Mouse (Mus musculus) adrenal gland, postnatal 25 days (tissue): ENCODE measurements around the gene Mfn2. TPM values are rescaled to one million over a fixed set of nuclear protein-coding genes. Genes with fewer than 3 reads are reported as not detected.

ENCODE experiments used
- DNase-seq: peaks from one replicate; pipeline ENCODE4 v3.0.0; 2021; ENCODE audit warnings: mixed read lengths
- total RNA-seq: library from RNA; stranded (reverse); gene quantifications from 2 replicates; pipeline ENCODE4 v1.2.3, GENCODE M21; 2021

The Mfn2 gene
- total RNA-seq, 1 experiment from 2014 or later = 217 TPM

GRCm38 (mm10) chr4:147918459-147919121 lies 14.1 kb upstream of the Mfn2 start:
- DNase-seq = peak; percentile 32

- DNase-seq = no peak
Observed at GRCm38 (mm10) chr4:147909486-147909885, 5.0 kb upstream of the Mfn2 start.

GRCm38 (mm10) chr4:147906230-147906629 lies 1.7 kb upstream of the Mfn2 start:
- peak; percentile 25 for DNase-seq

- DNase-seq = no peak
Observed at GRCm38 (mm10) chr4:147905090-147905659, 671 bp upstream of the Mfn2 start.

GRCm38 (mm10) chr4:147903601-147904000 lies 903 bp downstream of the Mfn2 start:
- peak; percentile 37 for DNase-seq

GRCm38 (mm10) chr4:147902906-147903500 lies 1.5 kb downstream of the Mfn2 start:
- DNase-seq = no peak

- no peak for DNase-seq
Observed at GRCm38 (mm10) chr4:147900452-147900851, 4.1 kb downstream of the Mfn2 start.

- DNase-seq = no peak
Observed at GRCm38 (mm10) chr4:147897348-147897747, 7.2 kb downstream of the Mfn2 start.

- DNase-seq = no peak
Observed at GRCm38 (mm10) chr4:147896411-147896810, 8.1 kb downstream of the Mfn2 start.

- no peak for DNase-seq
Observed at GRCm38 (mm10) chr4:147895815-147896330, 8.6 kb downstream of the Mfn2 start.

- DNase-seq = no peak
Observed at GRCm38 (mm10) chr4:147890341-147890740, 14.2 kb downstream of the Mfn2 start.

- DNase-seq = no peak
Observed at GRCm38 (mm10) chr4:147888237-147888636, 16.3 kb downstream of the Mfn2 start.

- DNase-seq = no peak
Observed at GRCm38 (mm10) chr4:147887277-147887676, 17.2 kb downstream of the Mfn2 start.

GRCm38 (mm10) chr4:147886158-147886557 lies 18.3 kb downstream of the Mfn2 start:
- no peak for DNase-seq

- DNase-seq = peak; percentile 37
Observed at GRCm38 (mm10) chr4:147884138-147884537, 20.4 kb downstream of the Mfn2 start.

- no peak for DNase-seq
Observed at GRCm38 (mm10) chr4:147883041-147883440, 21.5 kb downstream of the Mfn2 start.

- DNase-seq = no peak
Observed at GRCm38 (mm10) chr4:147881792-147882191, 22.7 kb downstream of the Mfn2 start.

GRCm38 (mm10) chr4:147879865-147880264 lies 24.6 kb downstream of the Mfn2 start:
- no peak for DNase-seq

GRCm38 (mm10) chr4:147879456-147879855 lies 25.0 kb downstream of the Mfn2 start:
- no peak for DNase-seq

GRCm38 (mm10) chr4:147878537-147878936 lies 26.0 kb downstream of the Mfn2 start:
- no peak for DNase-seq

- no peak for DNase-seq
Observed at GRCm38 (mm10) chr4:147875852-147876575, 28.5 kb downstream of the Mfn2 start.

GRCm38 (mm10) chr4:147869238-147869637 lies 35.3 kb downstream of the Mfn2 start:
- DNase-seq = no peak
